Comparison of ENCODE assay signal across 9 mouse cellular contexts in genomic region chr1:38428708-38429683, GRCm38 (mm10).
DNase-seq lines count a peak whose midpoint lies in the region; ATAC-seq and TF ChIP-seq lines count a peak whose summit lies in the region.
"Had no signal": no experiment of that assay in that cellular context is flagged by ENCODE, and none has a peak within 500 bp of the region (broad histone marks: within the 10 kb centered on the region; RNA-seq: fewer than 3 reads in every experiment).

No protein-coding gene starts in this region.

- H3K4me1 ChIP-seq in forebrain, embryonic 15.5 days, result peaks cover 30% of the 10 kb centered on the region
- H3K4me1 ChIP-seq in thymus, adult 2 months (replicated peaks; ENCODE audit: control insufficient read depth, insufficient read depth, low read length), result no peaks in the 10 kb centered on the region
- H3K4me1 ChIP-seq in intestine, postnatal 0 days (replicated peaks; ENCODE audit: control insufficient read depth, insufficient read depth, low read length), result no peaks in the 10 kb centered on the region

- WGBS in forebrain, embryonic 15.5 days, result 25% methylated on average over 13 of the region's 13 CpGs
- 60% methylated on average over 13 of the region's 13 CpGs for WGBS in thymus, adult 2 months
- WGBS in intestine, postnatal 0 days, result 60% methylated on average over 13 of the region's 13 CpGs

- H3K4me2 ChIP-seq in forebrain, embryonic 15.5 days (replicated peaks), result no peak overlapping the region
- H3K4me2 ChIP-seq in intestine, postnatal 0 days (replicated peaks; ENCODE audit: low read depth), result no peak overlapping the region
- H3K4me2 ChIP-seq: lung, embryonic 15.5 days had no signal

- no peak for TF ChIP-seq CTCF in left cerebral cortex, adult 2 months (IDR thresholded peaks at IDR 0.05)
- no peak for TF ChIP-seq CTCF in thymus, adult 2 months (IDR thresholded peaks at IDR 0.05; ENCODE audit: borderline replicate concordance, control insufficient read depth, extremely low read depth, insufficient read depth, low read length, poor library complexity)
- TF ChIP-seq CTCF in intestine, postnatal 0 days (IDR thresholded peaks at IDR 0.05; ENCODE audit: low read depth), result no peak

- no peak for TF ChIP-seq POLR2A in thymus, adult 2 months (IDR thresholded peaks at IDR 0.05; ENCODE audit: control insufficient read depth, extremely low read depth, insufficient read depth, low read length, poor library complexity)

- no peaks in the 10 kb centered on the region for H3K27me3 ChIP-seq in forebrain, embryonic 15.5 days
- no peaks in the 10 kb centered on the region for H3K27me3 ChIP-seq in thymus, adult 2 months (ENCODE audit: control insufficient read depth, insufficient read depth, low read length)
- H3K27me3 ChIP-seq in intestine, postnatal 0 days (replicated peaks; ENCODE audit: control insufficient read depth, insufficient read depth, low read length), result no peaks in the 10 kb centered on the region
- H3K27me3 ChIP-seq: lung, embryonic 15.5 days had no signal

- H3K9ac ChIP-seq in forebrain, embryonic 15.5 days (replicated peaks), result no peak overlapping the region
- no peak overlapping the region; the same call in 1 of the 2 replicates for H3K9ac ChIP-seq in intestine, postnatal 0 days (ENCODE audit: low read depth, low read length)
- H3K9ac ChIP-seq: lung, embryonic 15.5 days had no signal

- peak overlapping the region; percentile 87 for H3K27ac ChIP-seq in forebrain, embryonic 15.5 days (replicated peaks)
- H3K27ac ChIP-seq in left cerebral cortex, adult 2 months, result no peak overlapping the region; the same call in 1 of the 2 replicates
- no peak overlapping the region for H3K27ac ChIP-seq in thymus, adult 2 months (ENCODE audit: control insufficient read depth, insufficient read depth, low read length)
- no peak overlapping the region for H3K27ac ChIP-seq in intestine, postnatal 0 days (ENCODE audit: low read depth, low read length)
- H3K27ac ChIP-seq: lung, embryonic 15.5 days had no signal

- H3K36me3 ChIP-seq in forebrain, embryonic 15.5 days, result no peaks in the 10 kb centered on the region
- no peaks in the 10 kb centered on the region for H3K36me3 ChIP-seq in thymus, adult 2 months (ENCODE audit: control insufficient read depth, insufficient read depth, low read length)
- no peaks in the 10 kb centered on the region for H3K36me3 ChIP-seq in intestine, postnatal 0 days (ENCODE audit: control insufficient read depth, insufficient read depth)
- H3K36me3 ChIP-seq: lung, embryonic 15.5 days had no signal

- no peaks in the 10 kb centered on the region for H3K9me3 ChIP-seq in forebrain, embryonic 15.5 days
- no peaks in the 10 kb centered on the region for H3K9me3 ChIP-seq in intestine, postnatal 0 days (ENCODE audit: control insufficient read depth)
- H3K9me3 ChIP-seq: lung, embryonic 15.5 days had no signal

- peak; percentile 71 for ATAC-seq in forebrain, embryonic 15.5 days (replicated peaks)
- no peak for ATAC-seq in intestine, postnatal 0 days

- H3K4me3 ChIP-seq in forebrain, embryonic 15.5 days, result no peak overlapping the region
- no peak overlapping the region for H3K4me3 ChIP-seq in left cerebral cortex, adult 2 months
- no peak overlapping the region for H3K4me3 ChIP-seq in thymus, adult 2 months (ENCODE audit: control insufficient read depth, insufficient read depth, low read length)
- H3K4me3 ChIP-seq in intestine, postnatal 0 days (ENCODE audit: low read depth, low read length), result no peak overlapping the region
- H3K4me3 ChIP-seq: lung, embryonic 15.5 days had no signal

- intact Hi-C loops in left cerebral cortex, postnatal 4 days (cut with DNase I), result no loop called here
- intact Hi-C loops in left cerebral cortex, adult 2 months (cut with DNase I), result loop anchor here (1.0 kb wide), 3 partner anchors 9 to 141 kb away; no protein-coding TSS in a partner anchor

- peak; percentile 61 for DNase-seq in left cerebral cortex, adult 11 months (ENCODE audit: low spot score)
- no peak for DNase-seq in left cerebral cortex, postnatal 4 days
- DNase-seq in left cerebral cortex, adult 2 months (ENCODE audit: extremely low spot score in 1 of 2, low spot score in 2 of 2), result peak; percentile 53 to 55
- peak; percentile 34 for DNase-seq in right cerebral cortex, postnatal 14 days
- DNase-seq in adrenal gland, adult 8-10 months, result no peak
- no peak for DNase-seq in thymus, adult 2 months

Comparison
In these comparisons a context has a peak if more than half of its experiments do, and no peak if none do; other contexts are left out.
1. DNase-seq: peak in left cerebral cortex, adult 11 months (single experiment), left cerebral cortex, adult 2 months (2 of 2) and right cerebral cortex, postnatal 14 days (single experiment); none in left cerebral cortex, postnatal 4 days (single experiment), adrenal gland, adult 8-10 months (single experiment) and thymus, adult 2 months (single experiment).